Mouse (Mus musculus): ENCODE measurements at regions not wholly inside any gene's neighbourhood (a gene's known extent, or its start where the extent isn't known, plus 50 kb on each side); places are given as distances from the start of the nearest gene placed in this dataset.

- no peak for ATAC-seq (ENCODE audit: poor library complexity, severe bottlenecking)
These were observed 226.4 kb downstream of the Gm11361 start for GRCm38 (mm10) chr13:28483727-28484126.

- ATAC-seq (ENCODE audit: poor library complexity, severe bottlenecking) = no peak
These were observed 224.1 kb downstream of the Gm11361 start for GRCm38 (mm10) chr13:28481224-28481965.

- ATAC-seq (ENCODE audit: poor library complexity, severe bottlenecking) = no peak
These were observed 208.8 kb downstream of the Gm11361 start for GRCm38 (mm10) chr13:28466151-28466550.

- ATAC-seq (ENCODE audit: poor library complexity, severe bottlenecking) = no peak
These were observed 208.0 kb downstream of the Gm11361 start for GRCm38 (mm10) chr13:28465187-28465880.

- ATAC-seq (ENCODE audit: poor library complexity, severe bottlenecking) = no peak
These were observed 204.0 kb downstream of the Gm11361 start for GRCm38 (mm10) chr13:28461281-28461680.

- ATAC-seq (ENCODE audit: poor library complexity, severe bottlenecking) = peak; percentile 7; the same call in 1 of the 2 replicates
These were observed 200.1 kb downstream of the Gm11361 start for GRCm38 (mm10) chr13:28457403-28457802.

- ATAC-seq (ENCODE audit: poor library complexity, severe bottlenecking) = no peak
These were observed 198.6 kb downstream of the Gm11361 start for GRCm38 (mm10) chr13:28455878-28456277.

- ATAC-seq (ENCODE audit: poor library complexity, severe bottlenecking) = no peak
These were observed 197.7 kb downstream of the Gm11361 start for GRCm38 (mm10) chr13:28455016-28455415.

GRCm38 (mm10) chr13:28450699-28451445, 193.5 kb downstream of the Gm11361 start:
- ATAC-seq (ENCODE audit: poor library complexity, severe bottlenecking) = no peak

- no peak for ATAC-seq (ENCODE audit: poor library complexity, severe bottlenecking)
These were observed 191.7 kb downstream of the Gm11361 start for GRCm38 (mm10) chr13:28449026-28449425.

GRCm38 (mm10) chr13:28442250-28442649, 184.9 kb downstream of the Gm11361 start:
- ATAC-seq (ENCODE audit: poor library complexity, severe bottlenecking) = no peak

GRCm38 (mm10) chr13:28433445-28433844, 176.1 kb downstream of the Gm11361 start:
- ATAC-seq (ENCODE audit: poor library complexity, severe bottlenecking) = no peak

- ATAC-seq (ENCODE audit: poor library complexity, severe bottlenecking) = no peak
These were observed 174.7 kb downstream of the Gm11361 start for GRCm38 (mm10) chr13:28432017-28432416.

GRCm38 (mm10) chr13:28426085-28426484, 168.8 kb downstream of the Gm11361 start:
- ATAC-seq (ENCODE audit: poor library complexity, severe bottlenecking) = peak; percentile 56; the same call in 1 of the 2 replicates

GRCm38 (mm10) chr13:28425116-28425515, 167.8 kb downstream of the Gm11361 start:
- no peak for ATAC-seq (ENCODE audit: poor library complexity, severe bottlenecking)

- no peak for ATAC-seq (ENCODE audit: poor library complexity, severe bottlenecking)
These were observed 167.2 kb downstream of the Gm11361 start for GRCm38 (mm10) chr13:28424446-28425059.

- no peak for ATAC-seq (ENCODE audit: poor library complexity, severe bottlenecking)
These were observed 164.0 kb downstream of the Gm11361 start for GRCm38 (mm10) chr13:28421309-28421708.

GRCm38 (mm10) chr13:28420636-28421035, 163.3 kb downstream of the Gm11361 start:
- ATAC-seq (ENCODE audit: poor library complexity, severe bottlenecking) = no peak

- ATAC-seq (ENCODE audit: poor library complexity, severe bottlenecking) = peak; percentile 89
These were observed 162.6 kb downstream of the Gm11361 start for GRCm38 (mm10) chr13:28419950-28420381.

- ATAC-seq (ENCODE audit: poor library complexity, severe bottlenecking) = no peak
These were observed 161.8 kb downstream of the Gm11361 start for GRCm38 (mm10) chr13:28418936-28419681.

Data from megakaryocyte, adult 5-6 weeks (primary cell).